Mouse (Mus musculus) common myeloid progenitor, adult 5-6 weeks (primary cell): ENCODE data around the gene Chat. TPM values are rescaled to one million over a fixed set of nuclear protein-coding genes. Genes with fewer than 3 reads are reported as not detected.

Experiments used
- total RNA-seq: library from RNA; stranded (forward); fragments of 200-1000, 187-1606 nt; gene quantifications from 2 replicates; pipeline ENCODE4 v1.2.3, GENCODE M21; 2017

The Chat gene
- total RNA-seq, 1 experiment from 2014 or later, result not detected

Other genes starting within 250 kb of the Chat start
- 0.09 TPM in 1 of 2 replicates, not detected in the other for gene Ogdhl, start 144.0 kb downstream of the Chat start, total RNA-seq
- not detected in 2 replicates for gene 1700024G13Rik, start 77.6 kb downstream of the Chat start, total RNA-seq
- not detected in 2 replicates for gene Slc18a3, start 1.1 kb downstream of the Chat start, total RNA-seq
- gene Ercc6, start 47.5 kb upstream of the Chat start, total RNA-seq, result 20.4 and 24.4 TPM in 2 replicates
- not detected in 2 replicates for gene Prrxl1, start 133.4 kb upstream of the Chat start, total RNA-seq
- not detected in 2 replicates for gene 3425401B19Rik, start 219.3 kb upstream of the Chat start, total RNA-seq